Mouse (Mus musculus) liver, postnatal 0 days (tissue): ENCODE measurements at regions not wholly inside any gene's neighbourhood (a gene's known extent, or its start where the extent isn't known, plus 50 kb on each side); places are given as distances from the start of the nearest gene placed in this dataset.

Source experiments
- ATAC-seq: fragments of 200-750 bp; cut with Nextera tagmentation; 2 replicates; pipeline ENCODE4 v1.8.0; 2017; ENCODE audit warnings: mild to moderate bottlenecking, moderate library complexity
- DNase-seq: peaks from one replicate; pipeline ENCODE4 v3.0.0-alpha.2; 2016
- H3K27ac ChIP-seq: fragments of 300-500 bp; sonication (generic); 2 replicates; pipeline ENCODE4 v1.5.1; 2014; ENCODE audit warnings: antibody characterized with exemption, moderate library complexity, mild to moderate bottlenecking, low read depth
- H3K27me3 ChIP-seq: fragments of 300-500 bp; sonication (generic); 2 replicates; pipeline ENCODE4 v1.6.1; 2014; ENCODE audit warnings: low read length, control low read depth, mixed read lengths; ENCODE audit not compliant: insufficient read depth
- H3K36me3 ChIP-seq: fragments of 300-500 bp; sonication (generic); replicated peaks from 2 replicates; pipeline ENCODE4 v1.6.1; 2014; ENCODE audit warnings: mild to moderate bottlenecking, control low read depth, low read length, moderate library complexity, mixed read lengths; ENCODE audit not compliant: insufficient read depth
- H3K4me1 ChIP-seq: fragments of 300-500 bp; sonication (generic); 2 replicates; pipeline ENCODE4 v1.6.1; 2014; ENCODE audit warnings: antibody characterized with exemption, mild to moderate bottlenecking, control low read depth; ENCODE audit not compliant: insufficient read depth
- H3K4me2 ChIP-seq: fragments of 300-500 bp; sonication (generic); 2 replicates; pipeline ENCODE4 v1.6.1; 2014; ENCODE audit warnings: low read depth, mild to moderate bottlenecking, low read length, moderate library complexity, mixed read lengths
- H3K4me3 ChIP-seq: fragments of 300-500 bp; sonication (generic); 2 replicates; pipeline ENCODE4 v1.5.1; 2014; ENCODE audit warnings: low read depth, low read length
- H3K9ac ChIP-seq: fragments of 300-500 bp; sonication (generic); replicated peaks from 2 replicates; pipeline ENCODE4 v1.6.1; 2014; ENCODE audit warnings: mild to moderate bottlenecking, moderate library complexity
- H3K9me3 ChIP-seq: fragments of 300-500 bp; sonication (generic); 2 replicates; pipeline ENCODE4 v1.6.1; 2016; ENCODE audit warnings: mild to moderate bottlenecking, control low read depth, low read length, mixed read lengths
- CTCF ChIP-seq: sonication (generic); IDR thresholded peaks from 2 replicates; pipeline ENCODE4 v1.5.1; 2016; ENCODE audit warnings: antibody characterized with exemption, low read depth
- EP300 ChIP-seq: IDR thresholded peaks from 2 replicates; pipeline ENCODE4 v1.6.1; 2016; ENCODE audit warnings: antibody characterized with exemption, low read depth, mild to moderate bottlenecking
- WGBS: fragments of 180-500 bp; shearing (Covaris S2); extraction: QIAGEN DNeasy Blood & Tissue Kit; methylation state at CpG from one replicate; pipeline ENCODE4 v1.1.7; 2014; ENCODE audit not compliant: insufficient replicate concordance; 5-methylcytosine and 5-hydroxymethylcytosine counted together

DNA sequence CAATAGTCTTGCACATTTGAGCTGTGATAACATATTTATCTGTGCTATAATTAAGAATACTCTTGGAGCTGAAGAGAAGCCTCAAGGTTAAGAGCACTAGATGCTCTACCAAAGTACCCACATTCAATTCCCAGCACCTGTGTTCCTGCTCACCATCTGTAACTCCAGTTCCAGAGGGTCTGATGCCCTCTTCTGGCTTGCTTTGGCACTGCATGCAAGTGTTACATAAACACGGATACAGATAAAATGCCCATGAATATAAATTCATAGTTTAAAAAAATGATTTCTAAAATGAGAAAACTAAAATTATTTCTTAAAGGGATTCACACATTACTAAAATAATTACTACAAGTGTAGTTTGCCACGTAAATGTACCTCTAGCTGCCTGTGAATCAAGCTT lies 364.3 kb downstream of the Tox3 start:
- ATAC-seq: no peak
- Histone ChIP-seq H3K9me3 (no peaks in the 10 kb centered on the region), H3K36me3 (no peaks in the 10 kb centered on the region), H3K27me3 (no peaks in the 10 kb centered on the region), H3K27ac (no peak overlapping the region), H3K4me3 (no peak overlapping the region), H3K4me1 (no peaks in the 10 kb centered on the region), H3K9ac (no peak overlapping the region), H3K4me2 (no peak overlapping the region)
- 69% methylated on average over 2 of the region's 2 CpGs for WGBS
- TF ChIP-seq EP300 (no peak), CTCF (no peak)
- no peak for DNase-seq

- no peak overlapping the region for H3K27ac ChIP-seq
- ATAC-seq (no peak), DNase-seq (no peak)
- 65% methylated on average over 2 of the region's 2 CpGs for WGBS
- H3K4me2 ChIP-seq: no peak overlapping the region
- no peaks in the 10 kb centered on the region for H3K27me3 ChIP-seq
- no peaks in the 10 kb centered on the region for H3K36me3 ChIP-seq
- no peak overlapping the region for H3K9ac ChIP-seq
- H3K4me1 ChIP-seq: no peaks in the 10 kb centered on the region
- no peak overlapping the region for H3K4me3 ChIP-seq
- no peak for TF ChIP-seq EP300
- no peak for TF ChIP-seq CTCF
- no peaks in the 10 kb centered on the region for H3K9me3 ChIP-seq
Observed at GRCm38 (mm10) chr8:89982551-89982950, 365.6 kb downstream of the Tox3 start.

DNA sequence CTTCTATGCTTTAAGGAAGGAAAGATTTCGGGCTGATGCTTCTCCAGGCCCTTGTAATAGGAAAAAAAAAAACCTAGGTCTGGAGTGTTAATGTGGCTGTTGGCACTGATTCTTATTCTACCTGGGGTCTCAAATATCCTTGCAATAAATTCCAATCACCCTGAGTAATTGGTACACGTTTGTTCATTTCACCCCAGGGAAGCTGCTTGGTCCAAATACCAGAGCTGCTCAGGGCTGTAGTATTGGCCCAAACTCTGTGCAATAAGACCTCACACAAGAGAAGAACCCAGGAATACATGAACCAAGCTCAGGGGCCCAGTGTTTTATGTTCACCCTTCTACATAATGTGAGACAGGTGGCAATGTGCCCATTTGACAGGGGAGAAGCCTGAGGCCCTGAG lies 366.8 kb downstream of the Tox3 start:
- Histone ChIP-seq H3K4me3 (no peak overlapping the region), H3K9me3 (no peaks in the 10 kb centered on the region), H3K9ac (no peak overlapping the region), H3K4me1 (no peaks in the 10 kb centered on the region), H3K4me2 (no peak overlapping the region), H3K27me3 (no peaks in the 10 kb centered on the region), H3K27ac (no peak overlapping the region), H3K36me3 (no peaks in the 10 kb centered on the region)
- TF ChIP-seq EP300 (no peak), CTCF (no peak)
- 64% methylated on average over 2 of the region's 2 CpGs for WGBS
- DNase-seq: no peak
- ATAC-seq: no peak

DNA sequence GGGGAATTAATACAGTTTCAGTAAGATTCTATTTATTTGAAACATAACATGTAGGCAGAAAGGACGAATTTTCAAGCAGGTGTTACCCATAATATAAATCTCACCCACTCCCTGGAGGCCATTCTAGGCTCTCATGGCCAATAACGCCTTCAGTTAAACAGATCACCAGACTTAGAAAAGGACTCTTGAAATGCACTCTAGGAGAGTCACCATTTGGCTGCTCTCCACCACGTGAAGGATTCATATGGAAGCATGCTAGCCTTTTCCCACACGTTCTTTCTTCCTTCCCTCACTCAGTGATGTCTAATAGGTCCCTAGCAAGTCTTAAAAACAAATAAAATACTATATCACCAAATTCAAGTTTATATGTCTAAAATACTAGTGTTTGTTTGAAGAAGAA lies 367.7 kb downstream of the Tox3 start:
- ATAC-seq (no peak), DNase-seq (no peak)
- WGBS: 56% methylated on average over 4 of the region's 4 CpGs
- H3K4me3 ChIP-seq: no peak overlapping the region
- no peak overlapping the region for H3K4me2 ChIP-seq
- no peaks in the 10 kb centered on the region for H3K27me3 ChIP-seq
- H3K9ac ChIP-seq: no peak overlapping the region
- TF ChIP-seq EP300 (no peak), CTCF (no peak)
- no peaks in the 10 kb centered on the region for H3K4me1 ChIP-seq
- no peak overlapping the region for H3K27ac ChIP-seq
- no peaks in the 10 kb centered on the region for H3K36me3 ChIP-seq
- no peaks in the 10 kb centered on the region for H3K9me3 ChIP-seq

DNA sequence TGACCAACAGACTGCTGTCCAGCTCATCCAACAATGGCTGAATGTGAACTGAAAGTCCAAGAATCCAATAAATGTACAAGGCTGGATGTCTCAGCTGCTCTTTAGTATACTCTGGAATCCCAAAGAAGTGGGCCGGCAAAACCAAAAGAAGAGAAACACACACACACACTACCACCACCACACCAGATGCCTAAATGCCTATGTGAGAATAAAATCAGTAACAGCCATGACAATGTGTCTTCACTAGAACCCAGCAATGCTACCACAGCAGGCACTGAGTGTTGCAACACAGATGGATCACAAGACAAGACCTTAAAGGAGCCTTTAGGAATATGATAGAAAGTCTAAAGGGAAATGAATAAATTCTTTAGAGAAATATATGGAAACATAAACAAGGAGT lies 385.3 kb downstream of the Tox3 start:
- Histone ChIP-seq H3K4me3 (no peak overlapping the region), H3K9ac (no peak overlapping the region), H3K27ac (no peak overlapping the region), H3K36me3 (no peaks in the 10 kb centered on the region), H3K27me3 (no peaks in the 10 kb centered on the region), H3K4me1 (no peaks in the 10 kb centered on the region), H3K9me3 (no peaks in the 10 kb centered on the region), H3K4me2 (no peak overlapping the region)
- no peak for ATAC-seq
- 86% methylated on average over 1 of the region's 1 CpGs for WGBS
- DNase-seq: no peak
- TF ChIP-seq CTCF (no peak), EP300 (no peak)

GRCm38 (mm10) chr8:89957486-89957885 lies 390.7 kb downstream of the Tox3 start:
- no peak overlapping the region for H3K27ac ChIP-seq
- no peaks in the 10 kb centered on the region for H3K36me3 ChIP-seq
- H3K4me2 ChIP-seq: no peak overlapping the region
- no peak overlapping the region for H3K4me3 ChIP-seq
- ATAC-seq: no peak
- no peaks in the 10 kb centered on the region for H3K9me3 ChIP-seq
- H3K4me1 ChIP-seq: no peaks in the 10 kb centered on the region
- DNase-seq: no peak
- H3K27me3 ChIP-seq: no peaks in the 10 kb centered on the region
- H3K9ac ChIP-seq: no peak overlapping the region
- TF ChIP-seq CTCF (no peak), EP300 (no peak)

- 79% methylated on average over 11 of the region's 11 CpGs for WGBS
- Histone ChIP-seq H3K27me3 (no peaks in the 10 kb centered on the region), H3K4me3 (no peak overlapping the region), H3K4me1 (no peaks in the 10 kb centered on the region), H3K27ac (no peak overlapping the region), H3K36me3 (no peaks in the 10 kb centered on the region), H3K9ac (no peak overlapping the region), H3K4me2 (no peak overlapping the region), H3K9me3 (no peaks in the 10 kb centered on the region)
- no peak for TF ChIP-seq CTCF
- DNase-seq (no peak), ATAC-seq (no peak)
Observed at GRCm38 (mm10) chr8:89956482-89957020, 391.6 kb downstream of the Tox3 start.
